Mouse (Mus musculus): ENCODE results near the gene Rin2. TPM values are rescaled to one million over a fixed set of nuclear protein-coding genes. Genes with fewer than 3 reads are reported as not detected.

Rin2 gene
- total and polyA plus RNA-seq, 3 experiments = 0.05 to 0.10 (median 0.08) TPM

GRCm38 (mm10) chr2:145631799-145632174 is 43.2 kb upstream of the Rin2 start:
- H3K9ac ChIP-seq (ENCODE audit: insufficient read depth, low read depth) = no peak overlapping the region
- H3K79me2 ChIP-seq (replicated peaks; ENCODE audit: control insufficient read depth, extremely low read depth, insufficient read depth, poor library complexity, severe bottlenecking) = no peaks in the 10 kb centered on the region
- H3K9me3 ChIP-seq (replicated peaks; ENCODE audit: low read length) = no peaks in the 10 kb centered on the region
- no peak overlapping the region for H3K4me3 ChIP-seq (replicated peaks in 1 of 3; ENCODE audit: low read depth in 2 of 3, low read length in 2 of 3, poor library complexity in 1 of 3)
- no peak for DNase-seq (ENCODE audit: extremely low read depth)
- dilution Hi-C loops (cut with MboI; ENCODE audit: extremely low pct_ligation_motif_present, extremely low pct_unique_long_range_greater_than_20kb, low sequenced_read_pairs) (no loop called here), in situ Hi-C loops (cut with MboI; ENCODE audit: low pct_ligation_motif_present, low pct_unique_long_range_greater_than_20kb, low sequenced_read_pairs) (no loop called here)
- TF ChIP-seq JUN (IDR thresholded peaks at IDR 0.05; ENCODE audit: insufficient read depth, low read depth, low read length) (no peak), RCOR1 (conservative IDR thresholded peaks at IDR 0.05; ENCODE audit: low read depth, low read length) (no peak), ZNF384 (IDR thresholded peaks at IDR 0.05; ENCODE audit: low read depth, low read length) (no peak), BHLHE40 (IDR thresholded peaks at IDR 0.05; ENCODE audit: low read depth, low read length) (no peak), POLR2A (IDR thresholded peaks at IDR 0.05; ENCODE audit: low read depth, low read length) (no peak), KAT2A (IDR thresholded peaks at IDR 0.05; ENCODE audit: insufficient replicate concordance, low read length) (no peak), IRF4 (IDR thresholded peaks at IDR 0.05; ENCODE audit: low read depth, low read length) (no peak), USF2 (conservative IDR thresholded peaks at IDR 0.05; ENCODE audit: low read depth, low read length) (no peak), CHD2 (IDR thresholded peaks at IDR 0.05; ENCODE audit: low read length) (no peak), CHD1 (IDR thresholded peaks at IDR 0.05; ENCODE audit: low read depth, low read length) (no peak), GABPA (IDR thresholded peaks at IDR 0.05; ENCODE audit: insufficient replicate concordance, low read depth, low read length) (no peak), SMC3 (IDR thresholded peaks at IDR 0.05; ENCODE audit: low read depth, low read length) (no peak), MAZ (IDR thresholded peaks at IDR 0.05; ENCODE audit: low read depth, low read length) (no peak), TBP (conservative IDR thresholded peaks at IDR 0.05; ENCODE audit: low read depth, low read length) (no peak), CTCF (conservative IDR thresholded peaks at IDR 0.05 in 1 of 2, IDR thresholded peaks at IDR 0.05 in 1 of 2; ENCODE audit: low read depth in 2 of 2, low read length in 2 of 2) (no peak)
- peaks cover 25% of the 10 kb centered on the region for H3K27me3 ChIP-seq (replicated peaks)
- H3K27ac ChIP-seq (ENCODE audit: insufficient read depth, low read depth) = no peak overlapping the region
- H3K36me3 ChIP-seq (replicated peaks in 1 of 2; ENCODE audit: control insufficient read depth in 1 of 2, insufficient read depth in 1 of 2, low read length in 1 of 2) = no peaks in the 10 kb centered on the region
- no peak overlapping the region for H3K4me2 ChIP-seq (ENCODE audit: insufficient read depth, low read depth, poor library complexity, severe bottlenecking)
- H3K4me1 ChIP-seq (ENCODE audit: control insufficient read depth in 1 of 2, insufficient read depth in 2 of 2) = no peaks in the 10 kb centered on the region

- peaks cover 3% of the 10 kb centered on the region for H3K9me3 ChIP-seq (replicated peaks; ENCODE audit: low read length)
- no peak overlapping the region for H3K9ac ChIP-seq (ENCODE audit: insufficient read depth, low read depth)
- no peak overlapping the region for H3K27ac ChIP-seq (ENCODE audit: insufficient read depth, low read depth)
- no peak overlapping the region for H3K4me3 ChIP-seq (replicated peaks in 1 of 3; ENCODE audit: low read depth in 2 of 3, low read length in 2 of 3, poor library complexity in 1 of 3)
- H3K36me3 ChIP-seq (replicated peaks in 1 of 2; ENCODE audit: control insufficient read depth in 1 of 2, insufficient read depth in 1 of 2, low read length in 1 of 2) = no peaks in the 10 kb centered on the region
- DNase-seq (ENCODE audit: extremely low read depth) = no peak
- H3K27me3 ChIP-seq (replicated peaks) = peaks cover 25% of the 10 kb centered on the region
- no peaks in the 10 kb centered on the region for H3K79me2 ChIP-seq (replicated peaks; ENCODE audit: control insufficient read depth, extremely low read depth, insufficient read depth, poor library complexity, severe bottlenecking)
- no peak overlapping the region for H3K4me2 ChIP-seq (ENCODE audit: insufficient read depth, low read depth, poor library complexity, severe bottlenecking)
- in situ Hi-C loops (cut with MboI; ENCODE audit: low pct_ligation_motif_present, low pct_unique_long_range_greater_than_20kb, low sequenced_read_pairs) (no loop called here), dilution Hi-C loops (cut with MboI; ENCODE audit: extremely low pct_ligation_motif_present, extremely low pct_unique_long_range_greater_than_20kb, low sequenced_read_pairs) (no loop called here)
- TF ChIP-seq ELF1 (IDR thresholded peaks at IDR 0.05; ENCODE audit: low read depth, low read length) (no peak), EP300 (IDR thresholded peaks at IDR 0.05; ENCODE audit: low read length) (no peak), CHD1 (IDR thresholded peaks at IDR 0.05; ENCODE audit: low read depth, low read length) (no peak), USF2 (conservative IDR thresholded peaks at IDR 0.05; ENCODE audit: low read depth, low read length) (no peak), RCOR1 (conservative IDR thresholded peaks at IDR 0.05; ENCODE audit: low read depth, low read length) (no peak), CTCF (conservative IDR thresholded peaks at IDR 0.05 in 1 of 2, IDR thresholded peaks at IDR 0.05 in 1 of 2; ENCODE audit: low read depth in 2 of 2, low read length in 2 of 2) (no peak), IRF4 (IDR thresholded peaks at IDR 0.05; ENCODE audit: low read depth, low read length) (no peak), SIN3A (IDR thresholded peaks at IDR 0.05; ENCODE audit: low read length) (no peak), POLR2AphosphoS2 (IDR thresholded peaks at IDR 0.05; ENCODE audit: low read depth, low read length) (no peak), JUND (conservative IDR thresholded peaks at IDR 0.05; ENCODE audit: low read depth, low read length) (no peak), MAZ (IDR thresholded peaks at IDR 0.05; ENCODE audit: low read depth, low read length) (no peak), PAX5 (IDR thresholded peaks at IDR 0.05; ENCODE audit: low read length) (no peak), MYC (IDR thresholded peaks at IDR 0.05; ENCODE audit: low read depth, low read length) (no peak), UBTF (IDR thresholded peaks at IDR 0.05; ENCODE audit: low read depth, low read length) (no peak), SMC3 (IDR thresholded peaks at IDR 0.05; ENCODE audit: low read depth, low read length) (no peak), KAT2A (IDR thresholded peaks at IDR 0.05; ENCODE audit: insufficient replicate concordance, low read length) (no peak)
- H3K4me1 ChIP-seq (ENCODE audit: control insufficient read depth in 1 of 2, insufficient read depth in 2 of 2) = no peaks in the 10 kb centered on the region
Measured at GRCm38 (mm10) chr2:145633811-145634210, 41.2 kb upstream of the Rin2 start.
